8 mouse cellular contexts compared by ENCODE assay signal in the genomic region with DNA sequence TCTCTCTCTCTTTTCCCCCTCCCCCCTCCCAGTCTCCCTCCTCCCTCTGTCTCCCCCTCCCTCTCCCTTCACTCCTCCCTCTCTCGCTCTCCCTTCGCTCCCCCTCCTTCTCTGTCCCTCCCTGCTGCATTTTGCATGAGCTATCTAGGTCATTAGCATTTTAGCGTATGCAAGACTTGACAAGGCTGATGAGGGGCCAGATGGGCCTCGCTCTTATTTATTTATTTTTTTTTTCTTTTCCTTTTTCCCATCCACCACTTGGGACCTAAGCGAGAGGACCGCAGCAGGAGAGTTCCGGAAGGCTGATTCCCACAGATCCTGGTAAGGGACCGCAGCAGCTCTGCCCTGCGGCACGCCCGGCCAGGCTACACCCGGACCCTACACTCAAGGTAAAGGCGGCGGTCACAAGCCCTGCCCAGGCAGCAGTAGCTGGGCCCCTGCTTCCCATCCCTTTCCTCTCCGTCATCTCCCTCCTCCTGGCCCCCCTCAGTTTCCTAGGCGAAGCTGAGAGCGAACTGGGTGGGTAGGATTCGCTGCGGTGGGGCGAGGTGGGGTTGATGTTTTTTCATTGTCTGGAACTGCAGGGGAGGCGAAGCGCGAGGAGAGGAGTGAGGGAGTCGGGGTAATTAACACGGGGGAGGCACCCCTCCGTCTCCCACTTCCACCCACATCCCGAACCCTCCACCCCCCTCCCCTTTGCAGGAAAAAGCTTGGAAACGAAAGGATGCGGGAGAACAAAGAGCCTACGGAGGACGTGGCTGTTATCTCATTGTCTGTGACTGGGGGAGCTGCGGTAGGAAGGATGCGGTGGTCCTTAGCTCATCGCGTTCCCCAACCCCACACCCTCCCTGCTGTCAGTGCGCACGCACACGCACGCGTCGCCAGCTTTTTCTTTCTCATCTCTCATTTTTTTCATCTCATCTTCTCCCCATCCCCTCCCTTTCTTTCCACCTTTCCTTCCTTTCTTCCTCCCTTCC.
DNase-seq lines count a peak whose midpoint lies in the region; ATAC-seq lines count a peak whose summit lies in the region.

No protein-coding gene starts in this region.

- H3K4me2 ChIP-seq in intestine, embryonic 16.5 days (ENCODE audit: low read depth, low read length), result peak overlapping the region; percentile 45
- peak overlapping the region; percentile 98 for H3K4me2 ChIP-seq in midbrain, embryonic 16.5 days (ENCODE audit: low read length)

- WGBS in heart, embryonic 10.5 days, result under 1% methylated on average over 41 of the region's 41 CpGs
- 2% methylated on average over 39 of the region's 41 CpGs for WGBS in intestine, embryonic 16.5 days
- 0% methylated on average over 41 of the region's 41 CpGs for WGBS in midbrain, embryonic 16.5 days

- H3K4me1 ChIP-seq in heart, embryonic 10.5 days, result peaks cover 37% of the 10 kb centered on the region
- H3K4me1 ChIP-seq in intestine, embryonic 16.5 days (ENCODE audit: control insufficient read depth, insufficient read depth, low read length), result peaks cover 14% of the 10 kb centered on the region
- peaks cover 34% of the 10 kb centered on the region for H3K4me1 ChIP-seq in midbrain, embryonic 16.5 days (ENCODE audit: control insufficient read depth, insufficient read depth, low read length)

- no peaks in the 10 kb centered on the region for H3K9me3 ChIP-seq in heart, embryonic 10.5 days
- H3K9me3 ChIP-seq in intestine, embryonic 16.5 days (ENCODE audit: control insufficient read depth, low read length), result no peaks in the 10 kb centered on the region
- no peaks in the 10 kb centered on the region for H3K9me3 ChIP-seq in midbrain, embryonic 16.5 days (replicated peaks; ENCODE audit: control insufficient read depth, low read length, poor library complexity, severe bottlenecking)

- no peak for ATAC-seq in intestine, embryonic 16.5 days
- ATAC-seq in midbrain, embryonic 16.5 days, result peak; percentile 15; the same call in 1 of the 2 replicates

- H3K27me3 ChIP-seq in heart, embryonic 10.5 days (ENCODE audit: insufficient read depth, poor library complexity, severe bottlenecking), result peaks cover 98% of the 10 kb centered on the region
- peaks cover 77% of the 10 kb centered on the region for H3K27me3 ChIP-seq in intestine, embryonic 16.5 days (replicated peaks; ENCODE audit: control insufficient read depth, insufficient read depth, low read length)
- no peaks in the 10 kb centered on the region for H3K27me3 ChIP-seq in midbrain, embryonic 16.5 days (ENCODE audit: control insufficient read depth, insufficient read depth, low read depth, low read length)

- H3K4me3 ChIP-seq in heart, embryonic 10.5 days, result peak overlapping the region; percentile 54
- peak overlapping the region; percentile 30 for H3K4me3 ChIP-seq in intestine, embryonic 16.5 days (ENCODE audit: low read length)
- H3K4me3 ChIP-seq in midbrain, embryonic 16.5 days (ENCODE audit: low read depth, low read length), result peak overlapping the region; percentile 93

- no peak overlapping the region for H3K27ac ChIP-seq in heart, embryonic 10.5 days
- H3K27ac ChIP-seq in intestine, embryonic 16.5 days (ENCODE audit: low read length), result no peak overlapping the region
- H3K27ac ChIP-seq in midbrain, embryonic 16.5 days (ENCODE audit: low read length), result peak overlapping the region; percentile 99

- peak overlapping the region; percentile 37; the same call in 1 of the 2 replicates for H3K9ac ChIP-seq in intestine, embryonic 16.5 days (ENCODE audit: low read depth, low read length)
- peak overlapping the region; percentile 100 for H3K9ac ChIP-seq in midbrain, embryonic 16.5 days (ENCODE audit: low read depth, low read length)

- no peak for DNase-seq in heart, embryonic 10.5 days (ENCODE audit: low spot score)
- no peak for DNase-seq in heart, adult 8-10 months (ENCODE audit: low spot score)
- DNase-seq in ES-CJ7 (ENCODE audit: low read depth, low spot score), result peak; percentile 94
- peak; percentile 58 for DNase-seq in embryo, embryonic 11 days
- no peak for DNase-seq in thymus, adult 18-20 months
- DNase-seq in thymus, postnatal 14 days, result no peak

- H3K36me3 ChIP-seq in heart, embryonic 10.5 days, result no peaks in the 10 kb centered on the region
- H3K36me3 ChIP-seq in intestine, embryonic 16.5 days (ENCODE audit: control insufficient read depth, insufficient read depth, low read length), result no peaks in the 10 kb centered on the region
- 0 out of 2 replicates have a peak, but pooled peaks cover 5% of the 10 kb centered on the region for H3K36me3 ChIP-seq in midbrain, embryonic 16.5 days (ENCODE audit: control insufficient read depth, insufficient read depth, low read length)

Comparison
In these comparisons a context has a peak if more than half of its experiments do, and no peak if none do; other contexts are left out.
1. DNase-seq: peak in ES-CJ7 (single experiment) and embryo, embryonic 11 days (single experiment); none in heart, embryonic 10.5 days (single experiment), heart, adult 8-10 months (single experiment), thymus, adult 18-20 months (0 of 2) and thymus, postnatal 14 days (single experiment).
2. H3K4me3 ChIP-seq: peak in every context shown above with its lines; median percentile 93 in midbrain, embryonic 16.5 days; 54 in heart, embryonic 10.5 days; 30 in intestine, embryonic 16.5 days.